Mouse (Mus musculus): ENCODE data around the gene Dennd1b.

GRCm38 (mm10) chr1:139003503-139003902, 40.3 kb downstream of the Dennd1b start:
- TF ChIP-seq POLR2A (IDR thresholded peaks at IDR 0.05; ENCODE audit: insufficient read depth, low read length) (no peak), CTCF (IDR thresholded peaks at IDR 0.05; ENCODE audit: low read depth, low read length) (no peak), EP300 (IDR thresholded peaks at IDR 0.05; ENCODE audit: insufficient read depth, low read depth, low read length) (no peak)
